Mouse (Mus musculus) hindbrain, embryonic 12.5 days (tissue): ENCODE results near the gene Taf1c. TPM values are rescaled to one million over a fixed set of nuclear protein-coding genes. Genes with fewer than 3 reads are reported as not detected.

Experiments used
- ATAC-seq: fragments of 200-750 bp; cut with Nextera tagmentation; 2 replicates; pipeline ENCODE4 v1.8.0; 2017; ENCODE audit warnings: moderate TSS enrichment; ENCODE audit not compliant: low FRiP score
- H3K27ac ChIP-seq: fragments of 300-500 bp; sonication (generic); 2 replicates; pipeline ENCODE4 v1.5.1; 2016; ENCODE audit warnings: mild to moderate bottlenecking
- H3K27me3 ChIP-seq: fragments of 300-500 bp; sonication (generic); 2 replicates; pipeline ENCODE4 v1.6.1; 2016; ENCODE audit warnings: mild to moderate bottlenecking
- H3K36me3 ChIP-seq: fragments of 300-500 bp; sonication (generic); 2 replicates; pipeline ENCODE4 v1.6.1; 2016; ENCODE audit warnings: mild to moderate bottlenecking
- H3K4me1 ChIP-seq: fragments of 300-500 bp; sonication (generic); 2 replicates; pipeline ENCODE4 v1.6.1; 2016
- H3K4me2 ChIP-seq: fragments of 300-500 bp; sonication (generic); replicated peaks from 2 replicates; pipeline ENCODE4 v1.6.1; 2016; ENCODE audit warnings: mild to moderate bottlenecking
- H3K4me3 ChIP-seq: fragments of 300-500 bp; sonication (generic); 2 replicates; pipeline ENCODE4 v1.5.1; 2016; ENCODE audit warnings: mild to moderate bottlenecking
- H3K9ac ChIP-seq: fragments of 300-500 bp; sonication (generic); 2 replicates; pipeline ENCODE4 v1.6.1; 2016; ENCODE audit warnings: mild to moderate bottlenecking, moderate library complexity
- H3K9me3 ChIP-seq: fragments of 300-500 bp; sonication (generic); replicated peaks from 2 replicates; pipeline ENCODE4 v1.6.1; 2016; ENCODE audit warnings: mild to moderate bottlenecking
- WGBS: fragments of 180-500 bp; shearing (Covaris S2); methylation state at CpG from one replicate; pipeline ENCODE4 v1.1.7; 2016; 5-methylcytosine and 5-hydroxymethylcytosine counted together
- polyA plus RNA-seq: library from polyadenylated mRNA; unstranded; fragments of >200 nt; fragmentation: Nextera tagmentation; extraction: Ambion mirVana; gene quantifications from 2 replicates; pipeline ENCODE4 v1.2.1, GENCODE M21; 2016

Taf1c gene
- polyA plus RNA-seq, 1 experiment from 2014 or later = 14.9 TPM

DNA sequence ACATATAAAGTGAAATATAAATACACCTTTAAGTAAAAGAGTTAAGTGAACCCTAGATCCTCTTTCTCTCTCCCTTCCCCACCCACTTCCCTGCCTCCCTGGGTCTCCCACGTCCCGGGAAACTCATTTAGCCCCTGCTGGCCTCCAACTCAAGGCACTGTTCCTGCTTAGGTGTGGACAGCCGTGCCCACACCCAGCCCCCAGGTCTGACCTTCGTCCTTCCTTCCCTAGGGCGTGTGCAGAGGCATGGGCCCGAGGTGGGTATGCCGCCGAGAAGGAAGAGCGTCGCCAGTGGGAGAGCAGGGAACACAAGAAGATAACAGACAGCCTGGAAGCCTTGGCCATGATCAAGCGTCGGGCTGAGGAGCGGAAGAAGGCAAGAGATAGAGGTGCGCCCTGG lies 14.7 kb downstream of the Taf1c start:
- ATAC-seq = no peak
- WGBS = 80% methylated on average over 14 of the region's 14 CpGs

GRCm38 (mm10) chr8:119588844-119589243 lies 16.2 kb downstream of the Taf1c start:
- Histone ChIP-seq H3K27ac (no peak overlapping the region), H3K4me1 (0 out of 2 replicates have a peak, but pooled peaks cover 7% of the 10 kb centered on the region), H3K9me3 (no peaks in the 10 kb centered on the region), H3K27me3 (peaks cover 6% of the 10 kb centered on the region; the same call in 1 of the 2 replicates), H3K4me2 (no peak overlapping the region), H3K4me3 (no peak overlapping the region), H3K36me3 (no peaks in the 10 kb centered on the region), H3K9ac (no peak overlapping the region)
- 17% methylated on average over 10 of the region's 10 CpGs for WGBS
- no peak for ATAC-seq

More for the DNA sequence above, 14.7 kb downstream of the Taf1c start:
- H3K9ac ChIP-seq = no peak overlapping the region
- peaks cover 6% of the 10 kb centered on the region; the same call in 1 of the 2 replicates for H3K27me3 ChIP-seq
- H3K4me2 ChIP-seq = no peak overlapping the region
- no peaks in the 10 kb centered on the region for H3K9me3 ChIP-seq
- no peak overlapping the region for H3K27ac ChIP-seq
- no peak overlapping the region for H3K4me3 ChIP-seq
- no peaks in the 10 kb centered on the region for H3K36me3 ChIP-seq
- H3K4me1 ChIP-seq = peaks cover 13% of the 10 kb centered on the region; the same call in 1 of the 2 replicates

GRCm38 (mm10) chr8:119588321-119588720 lies 16.7 kb downstream of the Taf1c start:
- Histone ChIP-seq H3K4me2 (no peak overlapping the region), H3K27me3 (peaks cover 6% of the 10 kb centered on the region; the same call in 1 of the 2 replicates), H3K4me3 (no peak overlapping the region), H3K36me3 (no peaks in the 10 kb centered on the region), H3K27ac (no peak overlapping the region), H3K9ac (no peak overlapping the region), H3K4me1 (0 out of 2 replicates have a peak, but pooled peaks cover 7% of the 10 kb centered on the region), H3K9me3 (no peaks in the 10 kb centered on the region)
- 59% methylated on average over 4 of the region's 4 CpGs for WGBS
- no peak for ATAC-seq

GRCm38 (mm10) chr8:119585901-119586300 lies 19.1 kb downstream of the Taf1c start:
- Histone ChIP-seq H3K9ac (0 out of 2 replicates have a peak overlapping the region, but pooled peaks have one; percentile 35), H3K27ac (no peak overlapping the region), H3K9me3 (no peaks in the 10 kb centered on the region), H3K27me3 (peaks cover 9% of the 10 kb centered on the region; the same call in 1 of the 2 replicates), H3K4me2 (peak overlapping the region; percentile 53), H3K4me3 (peak overlapping the region; percentile 25), H3K4me1 (0 out of 2 replicates have a peak, but pooled peaks cover 7% of the 10 kb centered on the region), H3K36me3 (no peaks in the 10 kb centered on the region)
- WGBS = 26% methylated on average over 19 of the region's 24 CpGs
- ATAC-seq = no peak

- no peaks in the 10 kb centered on the region for H3K9me3 ChIP-seq
- H3K36me3 ChIP-seq = no peaks in the 10 kb centered on the region
- H3K9ac ChIP-seq = no peak overlapping the region
- no peaks in the 10 kb centered on the region for H3K4me1 ChIP-seq
- WGBS = 90% methylated on average over 5 of the region's 5 CpGs
- H3K27me3 ChIP-seq = peaks cover 45% of the 10 kb centered on the region
- no peak overlapping the region for H3K27ac ChIP-seq
- no peak for ATAC-seq
- H3K4me3 ChIP-seq = no peak overlapping the region
- no peak overlapping the region for H3K4me2 ChIP-seq
Measured at GRCm38 (mm10) chr8:119580441-119581161, 24.4 kb downstream of the Taf1c start.

DNA sequence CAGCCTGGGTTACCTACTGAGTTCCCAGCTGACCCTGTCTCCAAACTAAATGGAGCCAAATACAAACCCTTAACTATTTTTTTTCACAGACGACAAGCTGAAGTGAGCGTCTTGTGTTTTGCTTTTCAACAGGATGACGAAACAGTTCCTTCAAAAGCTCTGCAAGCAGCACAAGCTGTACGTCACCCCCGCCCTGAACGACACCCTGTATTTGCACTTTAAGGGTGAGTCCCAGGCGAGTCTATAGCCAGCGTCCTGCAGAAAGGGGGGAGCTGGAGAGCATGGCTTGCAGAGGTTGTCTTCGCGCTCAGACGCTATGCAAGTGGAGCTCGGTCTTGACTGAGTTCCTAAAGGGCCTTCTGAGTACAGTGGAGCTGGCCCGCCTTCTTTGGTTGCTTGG lies 25.9 kb downstream of the Taf1c start:
- 39% methylated on average over 13 of the region's 13 CpGs for WGBS
- H3K4me2 ChIP-seq = no peak overlapping the region
- no peaks in the 10 kb centered on the region for H3K9me3 ChIP-seq
- H3K4me3 ChIP-seq = no peak overlapping the region
- H3K9ac ChIP-seq = no peak overlapping the region
- no peaks in the 10 kb centered on the region for H3K36me3 ChIP-seq
- ATAC-seq = no peak
- peaks cover 45% of the 10 kb centered on the region for H3K27me3 ChIP-seq
- H3K27ac ChIP-seq = no peak overlapping the region
- peaks cover 3% of the 10 kb centered on the region for H3K4me1 ChIP-seq

DNA sequence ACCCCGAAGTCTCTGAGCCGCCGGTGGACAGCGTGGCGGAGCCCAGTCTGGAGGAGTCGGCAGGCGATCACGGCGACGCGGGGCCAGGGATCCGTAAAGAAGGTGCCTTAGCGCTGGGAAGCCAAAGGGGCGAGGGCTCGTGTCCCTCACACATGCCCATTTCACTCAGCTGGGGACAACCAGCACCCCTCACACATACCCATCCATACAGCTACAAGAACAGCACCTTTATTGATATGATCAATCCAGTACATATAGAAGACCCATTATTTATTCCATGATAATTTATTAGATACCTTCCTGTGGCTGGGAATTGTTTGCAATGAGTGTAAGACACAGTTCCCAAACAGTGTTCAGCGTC lies 29.7 kb downstream of the Taf1c start:
- H3K36me3 ChIP-seq = no peaks in the 10 kb centered on the region
- H3K4me3 ChIP-seq = peak overlapping the region; percentile 86
- peaks cover 37% of the 10 kb centered on the region for H3K27me3 ChIP-seq
- H3K4me1 ChIP-seq = peaks cover 14% of the 10 kb centered on the region
- WGBS = 3% methylated on average over 16 of the region's 16 CpGs
- H3K27ac ChIP-seq = no peak overlapping the region
- H3K4me2 ChIP-seq = peak overlapping the region; percentile 94
- peak overlapping the region; percentile 90 for H3K9ac ChIP-seq
- no peak; the same call in 1 of the 2 replicates for ATAC-seq
- no peaks in the 10 kb centered on the region for H3K9me3 ChIP-seq

DNA sequence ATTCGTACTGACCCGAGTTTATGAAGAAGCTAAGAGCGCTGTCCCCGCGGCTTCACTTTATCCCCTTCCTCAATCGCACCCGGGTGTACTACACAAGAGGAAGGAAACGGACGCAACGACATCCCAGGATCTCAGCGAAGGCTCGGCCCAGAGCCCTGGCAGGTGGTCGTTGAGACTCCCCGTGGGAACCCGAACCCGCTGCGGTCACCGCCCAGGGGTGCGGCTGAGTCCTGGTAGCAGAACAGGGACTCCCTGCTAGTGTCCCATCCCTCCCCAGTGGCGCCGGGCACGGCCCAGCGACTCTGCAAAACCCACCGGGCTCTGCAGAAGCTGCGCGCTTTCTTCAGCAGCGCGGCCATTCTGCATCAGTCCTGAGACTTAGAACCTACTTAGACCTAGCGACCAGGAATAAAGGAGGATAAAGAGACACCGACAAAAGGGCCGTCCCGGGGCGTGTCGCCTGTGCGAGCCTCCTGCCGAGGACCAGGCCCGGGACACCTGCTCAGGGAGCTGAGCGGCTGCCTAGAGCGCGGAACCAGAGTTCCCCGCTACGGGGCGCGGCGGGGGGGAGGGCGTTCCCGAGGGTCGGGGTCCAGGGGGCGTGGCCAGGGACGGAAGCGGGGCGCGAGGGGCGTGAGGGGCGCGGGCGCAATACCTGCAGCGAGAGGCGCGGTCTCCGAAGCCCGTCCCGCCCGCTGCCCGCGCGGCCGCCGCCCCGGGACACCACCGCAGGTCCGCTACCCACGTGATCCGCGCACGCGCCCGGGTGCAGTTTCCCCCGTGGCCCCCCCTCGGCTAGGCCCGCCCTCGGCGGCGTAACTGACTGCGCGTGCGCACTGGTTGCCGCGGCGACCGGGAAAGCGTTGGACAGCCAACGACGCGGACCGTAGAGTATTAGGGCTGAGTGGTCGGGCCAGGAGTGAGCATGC lies 30.3 kb downstream of the Taf1c start, which contains the start of the genes Hsdl1 and Dnaaf1:
TSS of gene Hsdl1 (minus strand) at position 747 of the 929 bp plus-strand sequence.
TSS of gene Dnaaf1 (plus strand) at position 799 of the 929 bp plus-strand sequence.
- Histone ChIP-seq H3K4me2 (peak within 1 kb of the TSS; percentile 94), H3K9ac (peak within 1 kb of the TSS; percentile 90), H3K4me1 (peaks cover 14% of the 10 kb centered on the region), H3K4me3 (peak within 1 kb of the TSS; percentile 86), H3K27me3 (peaks cover 32% of the 10 kb centered on the region), H3K9me3 (no peaks in the 10 kb centered on the region), H3K36me3 (no peaks in the 10 kb centered on the region), H3K27ac (peak within 1 kb of the TSS; percentile 81)
- WGBS = under 1% methylated on average over 85 of the region's 97 CpGs
- peak; percentile 91 for ATAC-seq

- H3K36me3 ChIP-seq = peaks cover 5% of the 10 kb centered on the region; the same call in 1 of the 2 replicates
- H3K9me3 ChIP-seq = no peaks in the 10 kb centered on the region
- H3K27me3 ChIP-seq = peaks cover 17% of the 10 kb centered on the region
- H3K4me3 ChIP-seq = no peak overlapping the region
- H3K27ac ChIP-seq = no peak overlapping the region
- H3K4me1 ChIP-seq = peaks cover 14% of the 10 kb centered on the region
- no peak overlapping the region for H3K4me2 ChIP-seq
- no peak overlapping the region for H3K9ac ChIP-seq
- ATAC-seq = no peak
- whole genome bisulfite sequencing = 95% methylated on average over 4 of the region's 4 CpGs
Measured at GRCm38 (mm10) chr8:119572411-119572810, 32.6 kb downstream of the Taf1c start.

- H3K9me3 ChIP-seq = no peaks in the 10 kb centered on the region
- peaks cover 14% of the 10 kb centered on the region for H3K4me1 ChIP-seq
- no peak overlapping the region for H3K4me3 ChIP-seq
- H3K9ac ChIP-seq = no peak overlapping the region
- peaks cover 7% of the 10 kb centered on the region for H3K27me3 ChIP-seq
- no peak overlapping the region for H3K4me2 ChIP-seq
- 88% methylated on average over 6 of the region's 6 CpGs for WGBS
- H3K27ac ChIP-seq = no peak overlapping the region
- peaks cover 12% of the 10 kb centered on the region for H3K36me3 ChIP-seq
- no peak for ATAC-seq
Measured at GRCm38 (mm10) chr8:119571135-119571534, 33.9 kb downstream of the Taf1c start.

DNA sequence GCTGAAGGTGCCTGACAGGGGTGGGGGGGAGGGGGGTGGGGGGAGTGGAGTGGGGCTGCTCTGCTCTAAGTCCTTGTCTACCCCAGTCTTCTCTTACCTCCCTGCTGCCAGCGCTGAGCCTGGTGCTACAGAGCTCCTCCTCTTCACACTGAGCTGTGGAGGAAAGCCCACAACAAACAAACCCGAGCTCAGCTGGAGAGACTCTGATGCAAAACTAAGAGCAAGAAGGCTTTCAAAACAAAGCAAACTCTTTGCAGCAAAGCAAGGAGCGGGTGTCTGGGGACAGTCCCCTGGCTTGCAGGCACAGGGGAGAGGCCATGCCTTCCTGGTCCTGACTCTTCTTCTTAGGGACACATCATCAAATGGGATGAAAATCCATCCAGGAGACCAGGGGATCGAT lies 35.1 kb downstream of the Taf1c start:
- Histone ChIP-seq H3K27ac (no peak overlapping the region), H3K4me1 (peaks cover 11% of the 10 kb centered on the region), H3K4me3 (no peak overlapping the region), H3K4me2 (no peak overlapping the region), H3K9ac (no peak overlapping the region), H3K9me3 (no peaks in the 10 kb centered on the region), H3K36me3 (peaks cover 25% of the 10 kb centered on the region), H3K27me3 (no peaks in the 10 kb centered on the region)
- WGBS = 38% methylated on average over 4 of the region's 4 CpGs
- no peak for ATAC-seq

- 68% methylated on average over 7 of the region's 7 CpGs for WGBS
- H3K27ac ChIP-seq = no peak overlapping the region
Measured at GRCm38 (mm10) chr8:119568951-119569350, 36.1 kb downstream of the Taf1c start.

More at GRCm38 (mm10) chr8:119568951-119569350, 36.1 kb downstream of the Taf1c start:
- Histone ChIP-seq H3K9me3 (no peaks in the 10 kb centered on the region), H3K9ac (no peak overlapping the region), H3K4me1 (peaks cover 9% of the 10 kb centered on the region), H3K27me3 (no peaks in the 10 kb centered on the region), H3K4me2 (no peak overlapping the region), H3K4me3 (no peak overlapping the region), H3K36me3 (peaks cover 32% of the 10 kb centered on the region)
- no peak for ATAC-seq
